Comparison of ENCODE assay signal across 18 mouse cellular contexts in the genomic region with DNA sequence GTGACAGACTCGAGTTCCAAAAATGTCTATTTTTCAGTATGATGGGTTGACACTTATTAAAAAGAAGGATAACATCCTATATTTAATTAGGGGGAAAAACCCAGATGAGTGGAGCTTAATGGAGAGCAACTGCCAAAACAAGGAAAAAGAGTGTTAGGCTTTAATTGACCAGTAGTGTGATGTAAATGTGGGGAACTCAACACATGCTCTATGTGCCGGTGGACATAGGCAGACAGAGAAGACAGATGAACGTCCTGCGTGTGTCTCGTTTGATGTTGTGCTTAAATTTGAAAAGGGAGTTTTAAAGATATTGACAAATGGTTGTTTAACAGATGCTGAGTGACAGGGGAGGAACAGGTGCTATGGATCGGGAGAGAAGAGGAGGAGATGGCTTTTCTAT.
A peak's percentile ranks its signal among the peaks of the same experiment; 100 is the strongest.
DNase-seq lines count a peak whose midpoint lies in the region; ATAC-seq and TF ChIP-seq lines count a peak whose summit lies in the region.
"Had no signal": no experiment of that assay in that cellular context is flagged by ENCODE, and none has a peak within 500 bp of the region (broad histone marks: within the 10 kb centered on the region; RNA-seq: fewer than 3 reads in every experiment).

No protein-coding gene starts in this region.

- H3K4me1 ChIP-seq in forebrain, embryonic 14.5 days (ENCODE audit: control insufficient read depth, insufficient read depth, low read length): no peaks in the 10 kb centered on the region
- no peaks in the 10 kb centered on the region; the same call in 1 of the 2 replicates for H3K4me1 ChIP-seq in forebrain, postnatal 0 days (ENCODE audit: insufficient read depth)
- H3K4me1 ChIP-seq in forebrain, embryonic 16.5 days (replicated peaks; ENCODE audit: control insufficient read depth, insufficient read depth, low read length): peaks cover 5% of the 10 kb centered on the region; the same call in 1 of the 2 replicates
- H3K4me1 ChIP-seq in forebrain, embryonic 11.5 days (replicated peaks; ENCODE audit: control insufficient read depth, insufficient read depth, low read length): no peaks in the 10 kb centered on the region
- H3K4me1 ChIP-seq: embryonic facial prominence, embryonic 13.5 days; embryonic facial prominence, embryonic 15.5 days had no signal

- H3K27me3 ChIP-seq in forebrain, embryonic 14.5 days (replicated peaks; ENCODE audit: control insufficient read depth, insufficient read depth, low read length): no peaks in the 10 kb centered on the region
- no peaks in the 10 kb centered on the region for H3K27me3 ChIP-seq in forebrain, postnatal 0 days (ENCODE audit: insufficient read depth, low read length)
- H3K27me3 ChIP-seq in forebrain, embryonic 16.5 days (replicated peaks; ENCODE audit: control insufficient read depth, insufficient read depth, low read length): no peaks in the 10 kb centered on the region
- no peaks in the 10 kb centered on the region for H3K27me3 ChIP-seq in forebrain, embryonic 11.5 days (ENCODE audit: control insufficient read depth, insufficient read depth, low read length)
- H3K27me3 ChIP-seq: embryonic facial prominence, embryonic 13.5 days; embryonic facial prominence, embryonic 15.5 days had no signal

- ATAC-seq in forebrain, embryonic 14.5 days: peak; percentile 79
- no peak for ATAC-seq in forebrain, postnatal 0 days
- ATAC-seq in forebrain, embryonic 16.5 days: peak; percentile 50
- no peak for ATAC-seq in forebrain, embryonic 11.5 days (replicated peaks; ENCODE audit: low FRiP score)

- no peak for TF ChIP-seq POLR2A in brain, embryonic 14.5 days (IDR thresholded peaks at IDR 0.05; ENCODE audit: borderline replicate concordance, extremely low read depth, insufficient read depth, insufficient read length, poor library complexity, severe bottlenecking)

- WGBS in forebrain, embryonic 14.5 days: 48% methylated on average over 6 of the region's 6 CpGs
- WGBS in forebrain, postnatal 0 days: 35% methylated on average over 6 of the region's 6 CpGs
- WGBS in forebrain, embryonic 16.5 days: 43% methylated on average over 6 of the region's 6 CpGs
- WGBS in forebrain, embryonic 11.5 days: 76% methylated on average over 6 of the region's 6 CpGs

- no peaks in the 10 kb centered on the region for H3K36me3 ChIP-seq in forebrain, embryonic 14.5 days (ENCODE audit: control insufficient read depth, insufficient read depth, low read length)
- H3K36me3 ChIP-seq in forebrain, postnatal 0 days (ENCODE audit: insufficient read depth): no peaks in the 10 kb centered on the region
- H3K36me3 ChIP-seq in forebrain, embryonic 16.5 days (ENCODE audit: control insufficient read depth, insufficient read depth): no peaks in the 10 kb centered on the region
- no peaks in the 10 kb centered on the region for H3K36me3 ChIP-seq in forebrain, embryonic 11.5 days (ENCODE audit: control insufficient read depth, insufficient read depth, low read length)
- H3K36me3 ChIP-seq: embryonic facial prominence, embryonic 13.5 days; embryonic facial prominence, embryonic 15.5 days had no signal

- TF ChIP-seq CTCF in forebrain, postnatal 0 days (IDR thresholded peaks at IDR 0.05; ENCODE audit: low read depth): no peak
- TF ChIP-seq CTCF in brain, embryonic 14.5 days (IDR thresholded peaks at IDR 0.05; ENCODE audit: borderline replicate concordance, extremely low read depth, insufficient read depth, insufficient read length): no peak

- H3K9ac ChIP-seq in forebrain, embryonic 14.5 days (ENCODE audit: low read length): no peak overlapping the region
- no peak overlapping the region for H3K9ac ChIP-seq in forebrain, postnatal 0 days
- no peak overlapping the region for H3K9ac ChIP-seq in forebrain, embryonic 16.5 days (replicated peaks; ENCODE audit: low read depth, low read length)
- no peak overlapping the region for H3K9ac ChIP-seq in forebrain, embryonic 11.5 days (ENCODE audit: low read length)
- H3K9ac ChIP-seq: embryonic facial prominence, embryonic 13.5 days; embryonic facial prominence, embryonic 15.5 days had no signal

- H3K4me3 ChIP-seq in forebrain, embryonic 14.5 days (ENCODE audit: low read depth, low read length): no peak overlapping the region
- H3K4me3 ChIP-seq in forebrain, postnatal 0 days (ENCODE audit: low read depth, low read length): no peak overlapping the region
- no peak overlapping the region for H3K4me3 ChIP-seq in forebrain, embryonic 16.5 days (replicated peaks; ENCODE audit: low read length)
- H3K4me3 ChIP-seq in forebrain, embryonic 11.5 days (ENCODE audit: low read depth, low read length): no peak overlapping the region
- H3K4me3 ChIP-seq: embryonic facial prominence, embryonic 13.5 days; embryonic facial prominence, embryonic 15.5 days; erythroblast, embryonic 14.5 days had no signal

- H3K9me3 ChIP-seq in forebrain, embryonic 14.5 days (replicated peaks; ENCODE audit: control insufficient read depth, low read length): no peaks in the 10 kb centered on the region
- H3K9me3 ChIP-seq in forebrain, postnatal 0 days (ENCODE audit: low read length): no peaks in the 10 kb centered on the region
- no peaks in the 10 kb centered on the region for H3K9me3 ChIP-seq in forebrain, embryonic 16.5 days (ENCODE audit: control insufficient read depth, low read length)
- no peaks in the 10 kb centered on the region for H3K9me3 ChIP-seq in forebrain, embryonic 11.5 days (ENCODE audit: control insufficient read depth, low read length)
- H3K9me3 ChIP-seq: embryonic facial prominence, embryonic 13.5 days; embryonic facial prominence, embryonic 15.5 days had no signal

- no peak overlapping the region for H3K27ac ChIP-seq in forebrain, embryonic 14.5 days (ENCODE audit: low read depth, low read length)
- H3K27ac ChIP-seq in forebrain, postnatal 0 days (ENCODE audit: low read depth, low read length): no peak overlapping the region
- H3K27ac ChIP-seq in forebrain, embryonic 16.5 days (ENCODE audit: low read length): no peak overlapping the region
- no peak overlapping the region for H3K27ac ChIP-seq in forebrain, embryonic 11.5 days (ENCODE audit: low read depth, low read length)
- H3K27ac ChIP-seq: embryonic facial prominence, embryonic 13.5 days; embryonic facial prominence, embryonic 15.5 days had no signal

- no peak overlapping the region for H3K4me2 ChIP-seq in forebrain, embryonic 14.5 days (ENCODE audit: low read length)
- H3K4me2 ChIP-seq in forebrain, postnatal 0 days (ENCODE audit: low read depth): no peak overlapping the region
- H3K4me2 ChIP-seq in forebrain, embryonic 16.5 days (ENCODE audit: low read length): no peak overlapping the region
- no peak overlapping the region for H3K4me2 ChIP-seq in forebrain, embryonic 11.5 days (ENCODE audit: low read depth, low read length, severe bottlenecking)
- H3K4me2 ChIP-seq: embryonic facial prominence, embryonic 13.5 days; embryonic facial prominence, embryonic 15.5 days had no signal

- DNase-seq in forebrain, embryonic 14.5 days (ENCODE audit: low spot score): peak; percentile 54
- DNase-seq in forebrain, postnatal 0 days: no peak
- no peak for DNase-seq in forebrain, embryonic 11.5 days (ENCODE audit: low spot score)
- peak; percentile 76 for DNase-seq in brain, embryonic 14.5 days (ENCODE audit: low read depth)
- DNase-seq in embryo, embryonic 10.5 days (ENCODE audit: low spot score): no peak
- DNase-seq: adrenal gland, adult 2 months; adrenal gland, postnatal 10 days; adrenal gland, postnatal 25 days; cerebellum, adult 11-12 months; cerebellum, adult 2 months; cerebellum, adult 9-10 months; cerebellum, postnatal 10 days; cerebellum, postnatal 25 days; embryo, embryonic 11 days had no signal

Comparison
In these comparisons a context has a peak if more than half of its experiments do, and no peak if none do; other contexts are left out.
1. ATAC-seq: peak in forebrain, embryonic 14.5 days (single experiment) and forebrain, embryonic 16.5 days (single experiment); none in forebrain, postnatal 0 days (single experiment) and forebrain, embryonic 11.5 days (single experiment).
2. DNase-seq: peak in forebrain, embryonic 14.5 days (single experiment) and brain, embryonic 14.5 days (single experiment); none in forebrain, postnatal 0 days (single experiment), forebrain, embryonic 11.5 days (single experiment) and embryo, embryonic 10.5 days (single experiment).